Mouse (Mus musculus): Measurements from ENCODE around the gene Rps21.

The Rps21 gene

DNA sequence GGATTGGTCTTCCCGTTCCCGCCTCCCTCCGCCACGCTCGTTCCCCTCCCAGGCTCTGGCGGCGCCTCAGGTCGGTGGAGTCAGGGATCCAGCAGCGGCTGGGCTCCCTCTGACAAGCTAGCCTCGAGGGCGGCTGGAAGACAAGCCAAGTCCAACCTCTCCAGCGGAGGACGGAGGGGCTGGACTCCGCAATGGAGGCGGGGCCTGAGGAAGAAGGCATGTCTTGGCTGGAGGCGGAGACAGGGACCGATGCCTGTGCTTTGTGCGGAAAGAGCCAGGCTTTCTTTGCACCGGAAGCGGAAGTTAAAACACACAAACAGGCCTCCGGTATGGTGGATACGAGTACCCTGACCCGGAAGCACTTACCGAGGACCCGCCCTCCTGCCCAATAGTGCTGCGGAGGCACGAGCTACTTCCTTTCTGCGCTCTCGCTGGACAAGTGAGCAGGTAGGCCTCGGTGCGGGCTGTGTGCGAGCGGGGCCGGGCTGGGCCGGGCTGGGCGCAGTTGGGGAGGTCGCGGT is at the start of gene Rps21:
Gene Rps21, plus strand, starts transcription at position 377 of the 521 bp plus-strand sequence.
- DNase-seq (ENCODE audit: inconsistent ontology term) = peak; percentile 99

DNA sequence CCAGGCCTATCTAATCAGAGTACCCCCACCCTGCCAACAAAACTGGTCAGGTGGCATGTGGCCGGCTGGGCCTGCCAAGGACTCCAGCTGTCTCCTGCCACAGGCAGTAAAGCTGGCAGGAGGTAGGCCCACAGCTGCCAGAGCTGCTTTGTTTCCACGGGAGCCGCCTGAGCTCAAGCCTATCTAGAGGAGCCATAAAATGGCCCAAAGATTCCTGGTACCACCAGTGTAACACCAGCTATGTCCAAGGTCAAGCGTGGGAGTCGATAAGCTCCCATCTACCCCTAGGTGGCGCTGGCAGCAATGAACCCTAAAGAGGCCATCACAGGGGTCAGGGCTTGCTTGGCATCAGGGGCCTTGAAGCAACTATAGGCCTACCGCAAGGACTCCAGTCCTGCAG is 49.3 kb upstream of the Rps21 start:
- DNase-seq (ENCODE audit: inconsistent ontology term) = peak; percentile 41

DNA sequence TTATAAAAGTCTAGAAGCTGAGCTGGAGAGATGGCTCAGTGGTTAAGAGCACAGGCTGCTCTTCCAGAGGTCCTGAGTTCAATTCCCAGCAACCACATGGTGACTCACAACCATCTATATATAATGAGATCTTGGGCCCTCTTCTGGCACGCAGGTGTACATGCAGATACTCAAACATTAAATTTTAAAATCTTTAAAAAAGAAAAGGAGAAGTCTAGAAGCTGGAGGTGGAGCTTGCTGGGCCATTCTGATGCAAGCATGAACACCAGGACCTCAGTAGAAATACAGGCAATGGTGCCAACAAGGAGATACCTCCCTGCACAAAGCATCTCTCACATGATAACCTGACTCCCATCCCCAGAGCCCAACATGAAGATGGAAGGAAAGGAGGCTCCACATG is 48.2 kb upstream of the Rps21 start:
- no peak for DNase-seq (ENCODE audit: inconsistent ontology term)

DNA sequence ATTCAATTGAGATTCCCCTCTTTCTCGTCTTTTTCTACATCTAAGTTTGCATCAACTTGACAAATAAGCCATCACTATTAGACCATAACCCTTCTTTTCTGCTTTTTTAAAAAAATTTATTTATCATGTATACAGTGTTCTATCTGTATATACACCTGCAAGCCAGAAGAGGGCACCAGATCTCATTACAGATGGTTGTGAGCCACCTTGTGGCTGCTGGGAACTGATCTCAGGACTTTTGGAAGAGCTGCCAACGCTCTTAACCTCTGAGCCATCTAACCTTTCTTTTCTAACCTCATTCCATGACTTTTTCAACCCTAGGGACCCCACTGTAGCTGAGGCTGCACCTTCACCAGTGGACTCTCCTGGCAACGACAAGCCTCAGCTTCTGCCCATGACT is 44.9 kb upstream of the Rps21 start:
- no peak for DNase-seq (ENCODE audit: inconsistent ontology term)

DNA sequence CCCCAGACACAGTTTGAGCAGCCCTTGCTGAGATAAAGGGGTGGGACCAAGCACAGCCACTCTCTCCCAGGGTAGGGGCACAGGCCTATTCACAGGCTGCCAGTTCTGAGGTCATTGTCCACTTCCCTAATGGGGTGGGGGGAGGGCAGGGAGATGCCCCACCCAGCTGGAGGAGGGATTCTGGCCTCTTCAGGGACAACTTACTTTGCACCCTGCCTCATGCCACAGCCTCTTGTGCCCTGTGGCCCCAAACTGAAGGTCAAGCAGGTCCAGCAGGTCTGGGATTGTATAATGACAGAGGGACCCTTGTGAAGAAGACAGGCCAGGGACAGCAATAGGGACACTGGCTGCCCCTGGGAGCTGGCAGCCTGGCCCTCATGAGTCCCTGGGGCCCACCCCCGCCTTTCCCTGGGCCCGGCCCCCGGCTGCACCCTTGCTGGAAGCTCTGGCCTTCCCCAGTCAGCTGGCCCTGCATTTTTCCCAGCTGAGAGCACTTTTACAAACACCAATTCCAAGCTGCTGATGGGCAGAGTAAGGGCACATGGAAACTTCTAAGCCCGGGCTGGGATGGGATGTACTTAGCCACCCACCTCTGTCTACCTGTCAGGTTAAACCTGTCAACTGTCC is 42.7 kb upstream of the Rps21 start:
- DNase-seq (ENCODE audit: inconsistent ontology term) = peak; percentile 94

DNA sequence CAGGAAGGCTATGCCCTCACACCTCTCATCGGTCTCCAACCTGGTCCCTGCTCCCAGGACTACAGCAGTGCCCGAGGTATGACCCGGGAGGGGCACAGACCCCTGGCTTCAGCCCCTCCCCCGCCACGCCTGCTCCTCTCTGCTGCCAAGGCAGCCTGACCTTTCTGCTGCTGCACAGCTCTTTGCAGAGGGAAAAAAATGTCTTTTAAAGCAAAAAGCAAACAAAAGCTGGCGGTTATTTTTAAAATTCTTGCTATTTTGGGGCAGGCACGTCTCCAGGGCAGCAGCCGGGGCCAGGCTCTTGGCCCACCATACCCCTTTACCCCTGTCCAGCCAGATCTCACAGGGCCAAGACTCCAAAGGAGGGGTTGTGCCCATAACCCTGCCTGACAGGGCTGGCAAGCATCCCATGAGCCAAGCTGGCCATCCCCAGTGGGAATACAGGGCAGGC is 42.1 kb upstream of the Rps21 start:
- DNase-seq (ENCODE audit: inconsistent ontology term) = peak; percentile 74

DNA sequence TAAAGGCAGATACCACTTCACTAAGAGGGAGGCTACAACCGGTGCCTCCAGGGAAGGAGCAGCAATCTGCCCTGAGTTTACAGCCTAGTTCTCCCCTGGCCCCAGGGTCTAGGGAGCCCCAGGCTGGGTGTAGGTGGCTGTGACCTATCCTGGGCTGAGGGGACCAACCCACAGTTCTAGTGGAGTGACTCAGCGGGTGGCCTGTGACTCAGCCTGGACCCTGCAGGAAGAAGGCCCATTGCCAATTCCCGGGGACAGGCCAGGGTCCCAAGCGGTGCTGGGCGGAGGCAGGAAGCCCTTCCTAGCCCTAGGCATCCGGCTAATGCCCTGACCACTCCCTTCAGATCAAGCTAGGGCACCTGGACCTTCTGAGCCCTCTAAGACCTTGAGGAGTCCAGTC is 41.2 kb upstream of the Rps21 start:
- peak; percentile 79 for DNase-seq (ENCODE audit: inconsistent ontology term)

DNA sequence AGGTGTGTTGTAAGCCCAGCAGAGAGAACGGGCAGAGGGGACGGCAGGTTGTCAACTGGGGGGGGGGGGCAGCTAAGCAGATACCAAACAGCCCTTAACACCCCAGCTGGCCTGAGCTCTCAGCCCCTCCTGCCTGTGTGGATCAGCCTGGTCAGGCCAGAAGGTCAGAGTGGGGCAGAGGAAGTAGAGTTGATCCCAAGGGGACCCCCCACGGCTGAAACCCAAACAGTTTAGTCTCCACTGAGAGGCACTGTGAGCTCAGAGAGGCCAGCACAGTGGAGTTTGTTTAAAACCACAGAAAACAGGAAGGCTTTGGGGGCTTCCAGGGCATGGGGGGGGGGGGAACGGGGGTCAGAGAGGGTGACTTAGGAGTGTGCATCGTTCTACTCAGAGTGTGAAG is 40.3 kb upstream of the Rps21 start:
- no peak for DNase-seq (ENCODE audit: inconsistent ontology term)

DNA sequence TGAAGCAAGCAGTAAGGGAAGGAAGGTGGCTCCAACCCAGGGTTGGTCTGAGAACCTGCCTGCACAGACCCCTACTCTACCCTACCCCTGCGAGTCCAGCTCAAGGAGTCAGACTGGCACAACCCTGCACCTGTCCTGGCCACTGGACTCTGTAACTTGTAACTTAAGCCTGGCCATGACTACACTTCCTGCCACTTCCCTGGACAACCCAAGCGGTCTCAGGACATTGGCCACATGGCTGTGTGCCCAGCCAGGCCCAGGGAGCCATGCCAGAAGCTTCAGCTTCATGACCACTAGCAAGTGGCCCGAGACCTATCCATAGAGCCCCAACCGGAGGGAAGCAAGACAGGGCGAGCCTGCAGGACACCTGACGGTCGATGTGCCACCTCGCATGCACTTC is 39.6 kb upstream of the Rps21 start:
- peak; percentile 91 for DNase-seq (ENCODE audit: inconsistent ontology term)

DNA sequence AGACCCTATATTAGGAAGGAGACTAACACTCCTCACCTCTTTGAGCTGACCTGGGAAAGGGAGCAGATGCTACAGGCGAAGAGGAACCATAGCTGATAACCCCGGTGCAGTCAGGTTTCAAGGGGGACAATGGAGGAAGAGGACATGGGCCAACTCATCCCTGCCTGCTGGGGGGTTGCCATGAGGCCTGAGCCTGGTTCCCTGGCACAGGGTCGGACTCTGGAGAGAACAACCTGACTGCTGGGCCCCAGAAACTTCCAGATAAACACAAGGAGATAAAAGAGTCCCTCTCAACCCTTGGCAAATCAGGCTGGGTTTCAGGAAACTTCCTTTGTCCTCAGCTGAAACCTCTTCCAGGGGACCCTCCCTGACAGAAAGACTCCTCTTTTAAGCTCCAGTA is 38.9 kb upstream of the Rps21 start:
- DNase-seq (ENCODE audit: inconsistent ontology term) = peak; percentile 48

DNA sequence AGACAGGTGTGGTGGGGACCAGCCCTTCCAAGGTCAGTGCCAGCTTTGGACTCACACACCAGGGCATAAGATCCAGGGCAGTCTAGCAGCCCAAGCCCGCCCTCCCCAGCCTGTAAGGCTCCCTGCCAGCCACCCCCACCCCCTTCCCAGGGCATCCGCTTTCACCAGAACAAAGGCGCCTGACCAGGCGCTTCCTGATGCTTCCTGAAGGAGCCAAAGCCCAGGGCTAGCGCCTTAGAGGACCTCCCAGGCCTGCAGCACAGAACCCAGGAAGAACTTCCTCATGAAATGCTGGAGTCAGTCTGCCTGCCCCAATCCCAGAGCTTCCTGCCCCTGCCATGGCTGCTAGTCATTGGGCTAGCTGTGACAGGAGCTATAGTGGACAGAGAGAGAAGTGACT is 38.5 kb upstream of the Rps21 start:
- peak; percentile 80 for DNase-seq (ENCODE audit: inconsistent ontology term)

DNA sequence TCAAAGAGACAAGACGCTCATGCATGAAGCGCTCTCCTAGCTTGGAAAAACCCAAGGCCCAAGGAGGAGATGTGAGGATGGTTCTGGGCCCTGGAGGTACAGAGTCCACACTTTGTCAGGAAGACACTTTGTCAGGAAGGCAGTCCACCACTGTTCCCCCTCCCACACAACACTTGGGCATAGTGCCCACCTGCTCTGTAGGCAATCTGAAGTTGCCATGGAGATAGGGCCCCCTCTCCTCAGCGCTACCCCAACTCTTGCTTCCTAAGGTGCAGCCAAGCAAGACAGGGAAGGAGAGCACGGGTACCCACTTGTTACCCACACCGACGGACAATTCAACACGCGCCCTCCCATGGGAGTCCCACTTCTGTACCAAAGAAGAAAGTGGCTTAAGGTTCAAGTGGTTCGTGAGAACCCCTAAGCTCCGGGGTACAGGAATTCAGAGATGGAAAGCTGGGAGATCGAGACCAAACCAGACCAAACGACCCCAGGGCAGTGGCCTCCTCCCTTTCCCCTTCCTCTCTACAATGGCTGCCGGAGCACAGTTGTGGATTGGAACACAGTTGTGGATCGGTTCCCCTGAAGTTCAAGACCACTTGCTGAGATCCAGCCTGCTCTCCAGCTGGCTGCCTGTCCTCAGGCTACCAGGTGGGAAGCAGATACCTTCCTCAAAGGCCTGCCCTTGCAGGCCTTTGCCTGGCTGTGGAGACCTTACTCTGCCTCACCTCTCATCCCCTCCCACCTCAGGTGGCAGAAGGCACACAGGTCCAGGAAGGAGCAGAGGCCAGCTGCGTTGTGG is 37.8 kb upstream of the Rps21 start:
- no peak for DNase-seq (ENCODE audit: inconsistent ontology term)

DNA sequence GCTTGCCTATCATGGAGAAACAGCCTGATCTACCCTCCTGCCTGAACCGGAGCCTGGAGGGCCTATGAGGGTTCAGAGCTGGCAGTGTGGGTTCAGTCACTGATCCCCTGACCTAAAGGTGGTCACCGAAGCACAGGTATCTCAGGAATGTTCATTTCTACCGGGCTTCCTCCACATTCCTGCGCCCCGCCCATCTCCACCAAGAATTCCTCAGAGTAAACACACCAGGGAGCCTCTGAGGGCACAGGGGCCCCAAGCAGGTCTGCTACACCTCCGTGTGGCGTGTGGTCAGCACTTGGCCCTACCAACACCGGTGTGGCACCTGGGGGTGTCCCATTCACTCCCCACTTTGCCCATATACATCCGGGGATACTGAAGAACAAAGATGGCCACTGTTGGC is 37.0 kb upstream of the Rps21 start:
- DNase-seq (ENCODE audit: inconsistent ontology term) = no peak

DNA sequence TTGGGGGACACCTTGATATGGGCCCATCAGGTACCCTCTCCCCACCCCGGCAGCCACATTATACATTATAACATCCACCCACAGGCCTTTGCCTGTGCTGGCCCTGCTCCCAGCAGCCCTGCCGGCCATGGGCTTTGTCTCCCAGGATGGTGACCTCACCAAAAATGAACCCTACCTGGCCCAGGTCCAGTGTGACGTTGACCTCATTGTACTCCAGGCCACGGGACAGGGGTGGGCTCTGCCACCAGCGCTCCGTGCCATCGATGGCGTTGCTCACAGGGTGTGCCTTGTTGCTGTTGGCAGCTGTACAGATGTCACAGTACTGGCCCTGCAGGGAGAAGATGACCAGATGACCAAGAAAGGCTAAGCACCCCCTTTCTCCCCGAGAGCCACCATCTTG is 36.1 kb upstream of the Rps21 start:
- peak; percentile 52 for DNase-seq (ENCODE audit: inconsistent ontology term)

DNA sequence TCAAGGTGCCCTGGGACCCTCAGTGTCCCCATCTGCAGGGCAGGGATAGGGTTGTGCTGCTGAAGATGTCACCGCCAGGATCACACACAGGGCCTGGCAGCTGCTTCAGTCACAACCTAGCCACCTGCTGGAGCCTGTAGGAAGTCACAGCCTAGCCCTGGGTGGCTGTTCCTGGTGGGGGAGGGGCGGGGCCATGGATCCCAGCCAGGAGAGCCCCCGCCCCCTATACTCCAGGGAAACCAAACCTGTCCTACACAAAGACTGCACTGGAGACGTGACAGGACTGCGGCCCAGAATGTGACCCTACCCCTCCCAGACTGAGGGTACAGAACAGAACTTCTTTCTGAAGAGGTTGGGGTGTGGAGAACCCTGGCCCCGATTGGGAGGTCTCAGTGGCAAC is 34.9 kb upstream of the Rps21 start:
- no peak for DNase-seq (ENCODE audit: inconsistent ontology term)

DNA sequence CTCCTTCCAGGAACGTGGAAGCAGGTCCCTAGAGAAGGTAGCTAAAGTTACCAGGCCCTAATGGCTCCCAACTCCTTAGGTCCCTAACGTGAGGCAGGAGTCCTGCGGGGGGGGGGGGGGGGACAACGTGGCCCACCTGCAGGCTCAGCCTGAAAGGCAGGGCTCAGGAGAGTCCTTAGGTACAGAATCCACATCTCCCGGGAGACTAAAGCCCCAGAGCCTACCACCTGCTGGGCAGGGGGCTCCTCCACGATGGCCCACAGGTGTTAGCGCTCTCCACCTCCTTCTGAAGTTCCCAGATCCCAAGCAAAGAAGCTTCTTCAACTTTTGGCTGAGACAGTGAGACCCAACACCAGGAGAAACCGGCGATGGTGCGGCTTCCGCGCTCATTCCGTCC is 32.5 kb upstream of the Rps21 start:
- no peak for DNase-seq (ENCODE audit: inconsistent ontology term)

DNA sequence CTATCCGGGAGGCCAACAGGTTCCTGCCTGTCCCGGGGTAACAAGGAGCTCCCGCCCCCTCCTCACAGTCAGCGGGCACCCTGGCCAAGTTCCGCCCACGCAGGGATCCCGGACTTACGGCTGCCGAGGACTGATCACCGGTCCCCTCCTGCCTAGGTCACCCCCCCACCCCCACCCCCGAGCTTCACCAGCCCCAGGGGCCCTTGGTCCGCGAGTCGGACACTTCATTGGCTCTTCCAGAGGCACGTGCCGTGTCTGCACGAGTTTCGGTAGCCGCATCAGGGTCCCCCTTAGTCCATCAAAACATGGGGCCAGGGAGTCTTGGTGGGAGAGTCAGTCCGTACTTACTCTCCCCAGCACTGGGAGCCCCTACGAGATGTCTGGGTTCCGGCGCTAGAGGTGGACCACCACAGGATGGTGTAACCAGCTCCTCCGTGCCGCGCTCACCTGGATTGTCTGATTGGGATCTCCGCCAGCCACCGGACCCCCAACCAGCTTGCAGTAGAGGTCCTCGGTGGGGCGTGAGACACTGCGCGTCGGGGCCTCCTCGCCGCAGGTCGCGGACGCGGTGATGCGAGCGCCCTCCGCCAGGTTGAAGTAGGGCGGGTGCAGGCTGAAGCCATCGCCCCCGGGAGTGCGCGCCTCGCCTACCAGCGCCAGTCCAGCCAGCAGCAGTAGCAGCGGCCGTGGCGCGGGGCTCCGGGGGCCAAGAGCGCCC is 32.0 kb upstream of the Rps21 start:
- DNase-seq (ENCODE audit: inconsistent ontology term) = peak; percentile 71

DNA sequence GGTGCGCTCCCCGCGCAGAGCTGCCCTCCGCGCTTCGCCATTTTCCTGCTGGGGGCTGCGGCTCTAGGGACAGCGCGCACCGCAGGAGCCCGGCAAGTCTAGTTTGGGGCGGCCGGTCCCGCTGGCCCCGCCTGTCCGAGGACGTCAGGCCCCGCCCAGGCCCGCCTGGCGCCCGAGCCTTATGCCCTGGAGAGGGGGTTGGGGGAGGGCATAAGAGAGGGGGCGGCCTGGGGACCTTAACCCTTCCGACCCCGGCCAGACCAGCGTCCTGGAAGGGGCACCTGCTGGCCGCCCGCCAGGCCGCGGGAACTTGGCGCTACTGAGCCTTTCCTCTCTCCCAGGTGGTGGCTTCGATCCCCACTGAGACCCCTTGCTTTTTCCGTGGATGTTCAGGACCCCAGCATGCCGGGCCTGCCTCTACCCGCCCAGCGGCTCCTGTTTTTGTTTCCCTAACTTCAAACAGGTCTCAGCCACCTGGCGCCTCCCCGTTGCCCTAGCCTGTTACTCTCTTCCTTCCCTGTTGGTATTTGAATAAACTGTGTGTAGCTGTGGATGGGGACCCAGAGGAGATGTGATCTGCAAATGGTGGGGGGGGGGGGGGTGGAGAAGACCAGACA is 31.3 kb upstream of the Rps21 start, which contains the start of gene Lama5:
Gene Lama5, minus strand, starts transcription at position 98 of the 617 bp plus-strand sequence.
- DNase-seq (ENCODE audit: inconsistent ontology term) = peak; percentile 87

DNA sequence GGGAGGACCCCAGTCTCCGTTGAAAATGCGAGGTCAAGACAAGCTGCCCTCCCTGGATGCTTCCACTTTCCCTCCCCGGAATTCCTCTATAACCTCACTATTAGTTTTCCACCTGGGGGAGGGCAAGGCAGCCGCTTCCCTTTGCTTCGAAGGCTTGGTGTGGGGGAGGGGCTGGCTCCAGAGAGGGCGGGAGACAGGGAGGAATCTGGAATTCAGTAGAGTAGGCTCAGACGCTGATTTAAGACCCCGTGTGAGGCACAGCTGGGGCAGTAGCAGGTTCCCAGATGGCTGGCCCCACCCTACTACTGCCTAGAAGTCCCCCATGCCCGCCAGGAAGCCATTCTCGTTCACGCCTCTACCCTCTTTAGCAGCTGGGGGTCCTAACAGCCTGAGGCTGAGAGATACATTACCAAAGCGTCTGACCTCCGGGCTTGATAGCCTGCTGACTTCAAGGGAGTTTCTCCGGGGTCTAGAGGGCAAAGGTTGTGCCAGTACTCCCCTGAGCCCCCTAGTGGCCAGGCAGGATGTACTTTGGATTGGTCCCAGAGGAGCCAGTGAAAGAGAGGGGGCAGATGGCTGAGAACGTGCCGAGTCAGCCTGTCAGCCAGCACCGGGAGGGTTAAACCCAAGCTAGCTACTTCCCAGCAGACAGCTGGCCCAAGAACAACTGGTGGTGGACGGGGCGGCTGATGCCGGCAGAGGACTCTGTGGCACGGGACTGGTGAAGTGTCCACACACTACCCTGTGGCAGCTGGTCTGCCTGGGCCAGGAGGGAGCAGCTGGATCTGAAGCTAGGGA is 29.7 kb upstream of the Rps21 start:
- DNase-seq (ENCODE audit: inconsistent ontology term) = no peak

DNA sequence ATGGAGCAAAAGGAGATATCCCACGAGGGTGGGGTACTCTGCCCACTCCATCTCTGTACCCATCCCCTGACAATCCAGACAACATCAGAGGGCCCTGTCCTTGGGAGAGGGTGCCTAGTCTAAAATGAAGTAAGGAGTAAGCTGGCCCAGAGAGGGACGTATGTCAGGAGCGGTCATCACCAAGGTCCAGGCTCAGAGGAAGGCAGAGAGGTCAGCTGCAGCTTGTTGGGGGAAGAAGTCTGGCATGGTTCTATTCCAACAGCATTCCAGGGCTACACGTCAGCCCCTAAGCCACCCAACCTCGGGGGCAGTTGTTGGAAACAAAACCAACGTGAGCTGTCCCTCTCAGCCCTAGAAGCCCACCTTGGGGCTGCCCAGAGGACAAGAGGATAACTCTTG is 29.1 kb upstream of the Rps21 start:
- no peak for DNase-seq (ENCODE audit: inconsistent ontology term)

DNA sequence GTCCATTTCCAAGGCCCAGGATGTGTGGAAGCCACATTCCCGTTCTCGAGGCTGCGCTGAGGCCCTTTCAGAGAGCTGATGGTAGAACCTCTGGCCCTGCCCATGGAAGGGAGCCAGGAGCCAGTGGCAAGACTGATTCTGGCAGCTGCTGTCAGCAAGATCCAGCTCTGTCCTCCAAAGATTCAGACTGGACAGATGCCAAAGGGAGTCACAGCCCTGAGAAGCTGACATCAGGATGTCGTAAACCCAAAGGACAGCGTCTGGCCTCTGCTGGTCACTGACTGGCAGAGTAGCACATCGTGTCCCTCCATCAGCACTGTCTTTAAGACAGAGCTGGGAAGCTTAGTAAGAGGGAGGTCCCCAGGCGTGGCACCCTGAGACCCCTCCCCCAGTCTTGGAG is 28.6 kb upstream of the Rps21 start:
- DNase-seq (ENCODE audit: inconsistent ontology term) = peak; percentile 61
